Comparison of ENCODE assay signal across 10 mouse cellular contexts in the genomic region with DNA sequence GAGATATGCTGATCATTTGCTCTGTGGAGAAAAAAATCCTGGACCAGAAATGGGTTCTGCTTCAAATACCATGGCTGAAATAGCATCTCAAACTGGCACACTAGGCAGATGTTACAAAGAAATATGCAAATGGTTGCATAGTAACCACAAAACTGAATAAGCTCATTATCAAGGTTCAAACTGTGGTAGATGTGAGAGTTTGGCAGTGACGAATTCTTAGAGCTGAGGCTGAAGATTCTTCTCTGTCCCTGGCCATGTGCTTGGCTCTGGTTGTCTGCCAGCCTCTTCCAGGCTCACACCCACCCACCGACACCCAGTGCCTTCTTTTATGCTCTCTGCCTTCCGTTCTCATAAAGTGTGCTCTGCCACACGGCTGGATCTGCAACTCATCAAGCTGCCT. TPM values are rescaled to one million over a fixed set of nuclear protein-coding genes. Genes with fewer than 3 reads are reported as not detected.
DNase-seq lines count a peak whose midpoint lies in the region; ATAC-seq and TF ChIP-seq lines count a peak whose summit lies in the region.
"Had no signal": no experiment of that assay in that cellular context is flagged by ENCODE, and none has a peak within 500 bp of the region (broad histone marks: within the 10 kb centered on the region; RNA-seq: fewer than 3 reads in every experiment).

No protein-coding gene starts in this region.

- H3K9ac ChIP-seq in MEL (ENCODE audit: control insufficient read depth, low read depth, low read length, poor library complexity, severe bottlenecking): no peak overlapping the region
- H3K9ac ChIP-seq in liver, postnatal 0 days (replicated peaks): no peak overlapping the region
- H3K9ac ChIP-seq: heart, embryonic 12.5 days; limb, embryonic 13.5 days had no signal

- no peak for TF ChIP-seq EP300 in MEL (IDR thresholded peaks at IDR 0.05; ENCODE audit: low read depth in 1 of 2, low read length in 2 of 2)
- no peak for TF ChIP-seq EP300 in liver, postnatal 0 days (IDR thresholded peaks at IDR 0.05; ENCODE audit: low read depth)

- H3K4me2 ChIP-seq in liver, postnatal 0 days (ENCODE audit: low read depth, low read length): no peak overlapping the region
- H3K4me2 ChIP-seq: heart, embryonic 12.5 days; limb, embryonic 13.5 days had no signal

- no peaks in the 10 kb centered on the region for H3K9me3 ChIP-seq in MEL (replicated peaks; ENCODE audit: insufficient read depth, low read length)
- H3K9me3 ChIP-seq in liver, postnatal 0 days (ENCODE audit: low read length): no peaks in the 10 kb centered on the region
- H3K9me3 ChIP-seq: heart, embryonic 12.5 days; limb, embryonic 13.5 days; megakaryocyte, embryonic 14.5 days had no signal

- H3K27me3 ChIP-seq in MEL (ENCODE audit: control insufficient read depth in 1 of 2, insufficient read depth in 2 of 2, low read length in 2 of 2): no peaks in the 10 kb centered on the region
- no peaks in the 10 kb centered on the region for H3K27me3 ChIP-seq in liver, postnatal 0 days (ENCODE audit: insufficient read depth, low read length)
- H3K27me3 ChIP-seq: heart, embryonic 12.5 days; limb, embryonic 13.5 days; megakaryocyte, embryonic 14.5 days had no signal

- H3K4me3 ChIP-seq in MEL (ENCODE audit: control insufficient read depth in 1 of 2, insufficient read depth in 1 of 2, low read depth in 2 of 2, low read length in 2 of 2): no peak overlapping the region
- H3K4me3 ChIP-seq in liver, postnatal 0 days (ENCODE audit: low read depth, low read length): no peak overlapping the region
- H3K4me3 ChIP-seq: heart, embryonic 12.5 days; limb, embryonic 13.5 days; megakaryocyte, embryonic 14.5 days had no signal

- peaks cover 0 to 12% of the 10 kb centered on the region in 2 experiments; a peak in 2 of 4 replicates for H3K36me3 ChIP-seq in MEL (ENCODE audit: control insufficient read depth in 1 of 2, insufficient read depth in 2 of 2, low read length in 2 of 2)
- H3K36me3 ChIP-seq in liver, postnatal 0 days (replicated peaks; ENCODE audit: insufficient read depth, low read length): no peaks in the 10 kb centered on the region
- H3K36me3 ChIP-seq: heart, embryonic 12.5 days; limb, embryonic 13.5 days had no signal

- no peaks in the 10 kb centered on the region; the same call in 1 of the 2 replicates for H3K79me2 ChIP-seq in MEL (ENCODE audit: control insufficient read depth, insufficient read depth, low read length, poor library complexity)

- H3K27ac ChIP-seq in MEL (ENCODE audit: control insufficient read depth, low read depth, low read length): no peak overlapping the region
- H3K27ac ChIP-seq in liver, postnatal 0 days (ENCODE audit: low read depth): no peak overlapping the region
- H3K27ac ChIP-seq: limb, embryonic 13.5 days had no signal

- TF ChIP-seq CTCF in MEL (IDR thresholded peaks at IDR 0.05 in 2 of 3, conservative IDR thresholded peaks at IDR 0.05 in 1 of 3; ENCODE audit: control insufficient read depth in 1 of 3, insufficient read depth in 1 of 3, low read depth in 2 of 3, low read length in 3 of 3, poor library complexity in 1 of 3, severe bottlenecking in 1 of 3): no peak
- TF ChIP-seq CTCF in brain, embryonic 14.5 days (IDR thresholded peaks at IDR 0.05; ENCODE audit: borderline replicate concordance, extremely low read depth, insufficient read depth, insufficient read length): no peak
- TF ChIP-seq CTCF in liver, postnatal 0 days (IDR thresholded peaks at IDR 0.05; ENCODE audit: low read depth): no peak

- no peak for TF ChIP-seq RAD21 in MEL (IDR thresholded peaks at IDR 0.05; ENCODE audit: low read depth, low read length)

- ATAC-seq in liver, postnatal 0 days: no peak

- 60% methylated on average over 4 of the region's 4 CpGs for WGBS in liver, postnatal 0 days (ENCODE audit: insufficient replicate concordance)

- DNase-seq in MEL (ENCODE audit: low read depth, low spot score): peak; percentile 19
- peak; percentile 61 for DNase-seq in brain, embryonic 14.5 days (ENCODE audit: low read depth)
- DNase-seq in layer of hippocampus, postnatal 25 days (ENCODE audit: extremely low spot score in 1 of 2, low spot score in 1 of 2): peak; percentile 20 to 42
- DNase-seq in natural killer cell, adult 2 months (ENCODE audit: low spot score in 2 of 2): peak; percentile 56 to 71
- DNase-seq in gastrocnemius, postnatal 4 days (ENCODE audit: low spot score in 2 of 2): no peak
- DNase-seq in liver, postnatal 0 days: no peak
- no peak for DNase-seq in gastrocnemius, postnatal 25 days

- no peak for TF ChIP-seq POLR2A in MEL (IDR thresholded peaks at IDR 0.05; ENCODE audit: control insufficient read depth in 1 of 2, insufficient read depth in 1 of 2, low read depth in 1 of 2, low read length in 2 of 2, poor library complexity in 1 of 2)
- no peak for TF ChIP-seq POLR2A in brain, embryonic 14.5 days (IDR thresholded peaks at IDR 0.05; ENCODE audit: borderline replicate concordance, extremely low read depth, insufficient read depth, insufficient read length, poor library complexity, severe bottlenecking)

- H3K4me1 ChIP-seq in MEL (ENCODE audit: control insufficient read depth in 1 of 2, insufficient read depth in 2 of 2, low read length in 2 of 2): peaks cover 4 to 6% of the 10 kb centered on the region in 2 experiments; a peak in 3 of 4 replicates
- no peaks in the 10 kb centered on the region for H3K4me1 ChIP-seq in liver, postnatal 0 days (ENCODE audit: insufficient read depth)
- H3K4me1 ChIP-seq: heart, embryonic 12.5 days; limb, embryonic 13.5 days had no signal

TF ChIP-seq in MEL, 35 proteins besides CTCF, POLR2A, EP300 and RAD21:
- TF ChIP-seq BHLHE40 (IDR thresholded peaks at IDR 0.05; ENCODE audit: borderline replicate concordance, low read depth, low read length) (no peak), MYC (IDR thresholded peaks at IDR 0.05; ENCODE audit: low read depth, low read length) (no peak), MAZ (IDR thresholded peaks at IDR 0.05; ENCODE audit: low read depth, low read length) (no peak), MAFK (IDR thresholded peaks at IDR 0.05; ENCODE audit: borderline replicate concordance, low read depth, low read length) (no peak), NELFE (IDR thresholded peaks at IDR 0.05; ENCODE audit: low read depth, low read length) (no peak), CHD1 (IDR thresholded peaks at IDR 0.05; ENCODE audit: low read depth, low read length) (no peak), NRF1 (IDR thresholded peaks at IDR 0.05; ENCODE audit: insufficient read depth, low read depth, low read length, poor library complexity, severe bottlenecking) (no peak), JUND (IDR thresholded peaks at IDR 0.05; ENCODE audit: low read depth, low read length) (no peak), USF1 (IDR thresholded peaks at IDR 0.05; ENCODE audit: low read depth, low read length) (no peak), POLR2AphosphoS2 (IDR thresholded peaks at IDR 0.05; ENCODE audit: low read length) (no peak), ZC3H11A (IDR thresholded peaks at IDR 0.05; ENCODE audit: low read depth, low read length) (no peak), ELF1 (IDR thresholded peaks at IDR 0.05; ENCODE audit: low read depth, low read length) (no peak), TCF12 (IDR thresholded peaks at IDR 0.05; ENCODE audit: low read depth, low read length) (no peak), USF2 (IDR thresholded peaks at IDR 0.05; ENCODE audit: borderline replicate concordance in 1 of 2, insufficient read depth in 1 of 2, low read depth in 1 of 2, low read length in 2 of 2) (no peak), E2F4 (IDR thresholded peaks at IDR 0.05; ENCODE audit: borderline replicate concordance, low read depth, low read length) (no peak), MYB (IDR thresholded peaks at IDR 0.05; ENCODE audit: low read depth, low read length) (no peak), ZMIZ1 (IDR thresholded peaks at IDR 0.05; ENCODE audit: low read depth, low read length) (no peak), RCOR1 (IDR thresholded peaks at IDR 0.05; ENCODE audit: low read depth, low read length) (no peak), MXI1 (IDR thresholded peaks at IDR 0.05; ENCODE audit: low read depth, low read length) (no peak), GATA1 (IDR thresholded peaks at IDR 0.05; ENCODE audit: low read depth, low read length) (no peak)

RNA-seq across cellular contexts. Expression of gene Ptprc, which starts 26.7 kb away (rescaled TPM):
- total RNA-seq in MEL (2012; rRNA removed): 15.1 and 17.7 TPM in 2 replicates
- polyA plus RNA-seq in MEL (2012; ENCODE audit: insufficient read depth in 1 of 2, insufficient read length in 2 of 2, low read depth in 1 of 2, low replicate concordance in 2 of 2, missing spikeins in 1 of 2): 10 to 100 TPM in 1 of 2 experiments, not detected in 1; 13.1 TPM
- 0.63 and 1.2 TPM in 2 replicates for polyA plus RNA-seq in brain, embryonic 14.5 days (2012; rRNA removed)
- 1 to 10 TPM; 2.1 to 3.1 TPM for total RNA-seq in layer of hippocampus, postnatal 25 days (2021)
- total RNA-seq in gastrocnemius, postnatal 4 days (2021): 1 to 10 TPM; 4.9 to 5.6 TPM
- 11.3 and 12.3 TPM in 2 replicates for polyA plus RNA-seq in liver, postnatal 0 days (2015; fragmentation: Nextera tagmentation; extraction: Ambion mirVana)
- total RNA-seq in gastrocnemius, postnatal 25 days (2021): 1 to 10 TPM; 1.4 to 2.6 TPM

Comparison
In these comparisons a context has a peak if more than half of its experiments do, and no peak if none do; other contexts are left out.
1. DNase-seq: peak in MEL (single experiment), brain, embryonic 14.5 days (single experiment), layer of hippocampus, postnatal 25 days (2 of 2) and natural killer cell, adult 2 months (2 of 2); none in gastrocnemius, postnatal 4 days (0 of 2), liver, postnatal 0 days (single experiment) and gastrocnemius, postnatal 25 days (single experiment).